8 mouse cellular contexts compared by ENCODE assay signal in the genomic region with DNA sequence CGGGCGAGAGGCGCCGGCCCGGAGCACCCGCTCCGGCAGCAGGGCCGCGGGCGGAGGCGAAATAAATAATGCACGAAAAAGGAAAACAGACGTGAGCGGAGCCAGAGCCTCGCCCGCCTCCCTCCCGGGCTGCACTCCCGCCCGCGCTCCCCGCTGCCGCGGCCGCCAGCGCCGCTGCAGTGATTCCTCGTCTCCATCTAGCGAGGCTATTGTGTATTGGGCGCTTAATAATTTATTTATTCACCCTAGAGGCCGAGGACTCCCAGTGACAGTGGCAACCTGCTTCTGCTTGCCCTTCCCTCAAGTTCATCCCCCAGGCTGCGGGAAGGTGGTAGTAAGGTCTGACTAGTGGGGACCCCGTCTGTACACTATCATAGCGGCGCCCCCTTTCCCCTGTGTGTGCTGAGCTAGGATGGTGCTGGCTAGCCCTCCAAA. TPM values are rescaled to one million over a fixed set of nuclear protein-coding genes. Genes with fewer than 3 reads are reported as not detected.
DNase-seq lines count a peak whose midpoint lies in the region; ATAC-seq and TF ChIP-seq lines count a peak whose summit lies in the region.

No protein-coding gene starts in this region.

- H3K4me2 ChIP-seq in heart, embryonic 14.5 days (ENCODE audit: low read length), result peak overlapping the region; percentile 97
- H3K4me2 ChIP-seq in liver, embryonic 12.5 days, result peak overlapping the region; percentile 59
- peak overlapping the region; percentile 94 for H3K4me2 ChIP-seq in neural tube, embryonic 14.5 days (ENCODE audit: low read depth, low read length)

- peak overlapping the region; percentile 83 for H3K9ac ChIP-seq in heart, embryonic 14.5 days (ENCODE audit: low read length)
- H3K9ac ChIP-seq in liver, embryonic 12.5 days, result 0 out of 2 replicates have a peak overlapping the region, but pooled peaks have one; percentile 22
- H3K9ac ChIP-seq in neural tube, embryonic 14.5 days (replicated peaks; ENCODE audit: low read depth, low read length), result peak overlapping the region; percentile 68

- peak; percentile 69; the same call in 1 of the 2 replicates for ATAC-seq in heart, embryonic 14.5 days (ENCODE audit: insufficient number of reproducible peaks, insufficient read depth, low FRiP score, low read depth)
- ATAC-seq in liver, embryonic 12.5 days, result no peak
- ATAC-seq in neural tube, embryonic 14.5 days (ENCODE audit: low read depth), result peak; percentile 82

- H3K4me3 ChIP-seq in forebrain, embryonic 10.5 days, result peak overlapping the region; percentile 77
- H3K4me3 ChIP-seq in heart, embryonic 14.5 days (ENCODE audit: control insufficient read depth in 1 of 2, insufficient read depth in 1 of 2, low read depth in 1 of 2, low read length in 2 of 2), result peak overlapping the region; percentile 74 to 79
- H3K4me3 ChIP-seq in liver, embryonic 12.5 days, result peak overlapping the region; percentile 50
- peak overlapping the region; percentile 61 for H3K4me3 ChIP-seq in neural tube, embryonic 14.5 days (ENCODE audit: low read depth, low read length)
- no peak overlapping the region for H3K4me3 ChIP-seq in thymus, adult 2 months (ENCODE audit: control insufficient read depth, insufficient read depth, low read length)

- H3K36me3 ChIP-seq in forebrain, embryonic 10.5 days (replicated peaks), result no peaks in the 10 kb centered on the region
- H3K36me3 ChIP-seq in heart, embryonic 14.5 days (ENCODE audit: control insufficient read depth, insufficient read depth, low read length), result no peaks in the 10 kb centered on the region
- H3K36me3 ChIP-seq in liver, embryonic 12.5 days, result no peaks in the 10 kb centered on the region
- no peaks in the 10 kb centered on the region for H3K36me3 ChIP-seq in neural tube, embryonic 14.5 days (ENCODE audit: control insufficient read depth, insufficient read depth, low read length)
- H3K36me3 ChIP-seq in thymus, adult 2 months (ENCODE audit: control insufficient read depth, insufficient read depth, low read length), result no peaks in the 10 kb centered on the region

- H3K27ac ChIP-seq in forebrain, embryonic 10.5 days, result peak overlapping the region; percentile 87
- H3K27ac ChIP-seq in heart, embryonic 14.5 days (replicated peaks in 1 of 2; ENCODE audit: control insufficient read depth in 1 of 2, insufficient read depth in 1 of 2, low read depth in 2 of 2, low read length in 2 of 2), result peak overlapping the region in 1 of 2 experiments; percentile 73; a peak in 2 of 4 replicates
- no peak overlapping the region for H3K27ac ChIP-seq in liver, embryonic 12.5 days
- peak overlapping the region; percentile 70 for H3K27ac ChIP-seq in neural tube, embryonic 14.5 days (ENCODE audit: low read depth, low read length)
- H3K27ac ChIP-seq in thymus, adult 2 months (ENCODE audit: control insufficient read depth, insufficient read depth, low read length), result no peak overlapping the region

- H3K27me3 ChIP-seq in forebrain, embryonic 10.5 days (ENCODE audit: poor library complexity, severe bottlenecking), result peaks cover 75% of the 10 kb centered on the region
- H3K27me3 ChIP-seq in heart, embryonic 14.5 days (ENCODE audit: control insufficient read depth, insufficient read depth, low read length), result peaks cover 43% of the 10 kb centered on the region
- H3K27me3 ChIP-seq in liver, embryonic 12.5 days (replicated peaks), result peaks cover 61% of the 10 kb centered on the region
- peaks cover 6% of the 10 kb centered on the region; the same call in 1 of the 2 replicates for H3K27me3 ChIP-seq in neural tube, embryonic 14.5 days (ENCODE audit: control insufficient read depth, insufficient read depth, low read length)
- no peaks in the 10 kb centered on the region for H3K27me3 ChIP-seq in thymus, adult 2 months (ENCODE audit: control insufficient read depth, insufficient read depth, low read length)

- TF ChIP-seq POLR2A in thymus, adult 2 months (IDR thresholded peaks at IDR 0.05; ENCODE audit: control insufficient read depth, extremely low read depth, insufficient read depth, low read length, poor library complexity), result no peak

- TF ChIP-seq CTCF in thymus, adult 2 months (IDR thresholded peaks at IDR 0.05; ENCODE audit: borderline replicate concordance, control insufficient read depth, extremely low read depth, insufficient read depth, low read length, poor library complexity), result no peak

- DNase-seq in cerebellum, adult 11 months, result peak; percentile 8
- no peak for DNase-seq in cerebellum, adult 11-12 months
- DNase-seq in forebrain, embryonic 10.5 days (ENCODE audit: extremely low spot score, low spot score), result peak; percentile 35
- DNase-seq in kidney, postnatal 25 days, result peak; percentile 50 to 74
- no peak for DNase-seq in thymus, adult 2 months

- under 1% methylated on average over 34 of the region's 34 CpGs for WGBS in forebrain, embryonic 10.5 days
- under 1% methylated on average over 33 of the region's 34 CpGs for WGBS in heart, embryonic 14.5 days
- WGBS in liver, embryonic 12.5 days (ENCODE audit: insufficient replicate concordance), result 2% methylated on average over 34 of the region's 34 CpGs
- 0% methylated on average over 34 of the region's 34 CpGs for WGBS in neural tube, embryonic 14.5 days
- 4% methylated on average over 34 of the region's 34 CpGs for WGBS in thymus, adult 2 months

- H3K9me3 ChIP-seq in forebrain, embryonic 10.5 days, result no peaks in the 10 kb centered on the region
- H3K9me3 ChIP-seq in heart, embryonic 14.5 days (ENCODE audit: control insufficient read depth, low read length), result no peaks in the 10 kb centered on the region
- no peaks in the 10 kb centered on the region for H3K9me3 ChIP-seq in liver, embryonic 12.5 days (replicated peaks)
- H3K9me3 ChIP-seq in neural tube, embryonic 14.5 days (ENCODE audit: control insufficient read depth, low read length), result no peaks in the 10 kb centered on the region

- peaks cover 23% of the 10 kb centered on the region for H3K4me1 ChIP-seq in forebrain, embryonic 10.5 days
- H3K4me1 ChIP-seq in heart, embryonic 14.5 days (ENCODE audit: control insufficient read depth in 2 of 2, insufficient read depth in 2 of 2, low read length in 2 of 2), result peaks cover 5 to 15% of the 10 kb centered on the region in 2 experiments; a peak in 3 of 4 replicates
- H3K4me1 ChIP-seq in liver, embryonic 12.5 days, result no peaks in the 10 kb centered on the region
- H3K4me1 ChIP-seq in neural tube, embryonic 14.5 days (ENCODE audit: control insufficient read depth, insufficient read depth, low read length), result no peaks in the 10 kb centered on the region
- no peaks in the 10 kb centered on the region for H3K4me1 ChIP-seq in thymus, adult 2 months (replicated peaks; ENCODE audit: control insufficient read depth, insufficient read depth, low read length)

RNA-seq across cellular contexts. Expression of a gene that starts 0.7 kb away (rescaled TPM):
- polyA plus RNA-seq in forebrain, embryonic 10.5 days (2016; fragmentation: Nextera tagmentation; extraction: Ambion mirVana), result not detected in 2 replicates
- polyA plus RNA-seq in heart, embryonic 14.5 days (2014; fragmentation: Nextera tagmentation; extraction: Ambion mirVana), result 0.53 TPM in 1 of 2 replicates, not detected in the other
- not detected in 2 replicates for polyA plus RNA-seq in liver, embryonic 12.5 days (2016; fragmentation: Nextera tagmentation; extraction: Ambion mirVana)
- 1.6 and 2.4 TPM in 2 replicates for polyA plus RNA-seq in neural tube, embryonic 14.5 days (2014; fragmentation: Nextera tagmentation; extraction: Ambion mirVana)
- 0.17 TPM in 1 of 2 replicates, not detected in the other for polyA plus RNA-seq in thymus, adult 2 months (2012; rRNA removed)

Comparison
In these comparisons a context has a peak if more than half of its experiments do, and no peak if none do; other contexts are left out.
1. DNase-seq: peak in cerebellum, adult 11 months (single experiment), forebrain, embryonic 10.5 days (single experiment) and kidney, postnatal 25 days (2 of 2); none in cerebellum, adult 11-12 months (single experiment) and thymus, adult 2 months (single experiment).
2. H3K27ac ChIP-seq: peak in forebrain, embryonic 10.5 days (single experiment) and neural tube, embryonic 14.5 days (single experiment); none in liver, embryonic 12.5 days (single experiment) and thymus, adult 2 months (single experiment).
3. H3K9ac ChIP-seq: peak in every context shown above with its lines; median percentile 83 in heart, embryonic 14.5 days; 68 in neural tube, embryonic 14.5 days; 22 in liver, embryonic 12.5 days.
4. Peak in every context shown above with its lines, with median percentiles within 50 percentile points of each other: H3K4me2 ChIP-seq.